Mouse (Mus musculus): ENCODE results near the gene Cep41. TPM values are rescaled to one million over a fixed set of nuclear protein-coding genes. Genes with fewer than 3 reads are reported as not detected.
A peak's percentile ranks its signal among the peaks of the same experiment; 100 is the strongest.

The Cep41 gene
- polyA plus RNA-seq, 1 experiment = 6.6 TPM

DNA sequence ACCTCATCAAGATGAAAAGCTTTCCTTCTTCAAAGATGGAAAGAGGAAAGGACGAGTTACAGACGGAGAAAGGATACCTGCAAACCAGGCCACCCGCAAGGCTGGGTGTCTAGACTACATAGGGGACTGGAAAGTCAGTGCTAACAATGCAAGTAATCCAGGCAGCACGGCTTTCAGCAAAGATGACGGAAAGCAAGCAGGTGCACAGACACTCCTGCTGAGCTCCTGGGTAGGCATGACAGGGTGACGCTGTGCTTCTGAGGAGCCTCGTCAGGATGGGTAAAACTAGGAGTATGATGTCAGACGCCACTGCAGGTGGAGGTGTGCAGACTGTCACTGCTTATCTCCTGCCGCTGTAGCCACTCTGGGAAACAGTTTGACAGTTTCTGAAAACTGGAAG is 16.0 kb downstream of the Cep41 start:
- no peak overlapping the region for H3K27ac ChIP-seq (ENCODE audit: control insufficient read depth, insufficient read depth, low read length)
- no peaks in the 10 kb centered on the region for H3K27me3 ChIP-seq (ENCODE audit: control insufficient read depth, insufficient read depth, low read length)
- DNase-seq = no peak
- TF ChIP-seq CTCF (IDR thresholded peaks at IDR 0.05; ENCODE audit: borderline replicate concordance, control insufficient read depth, extremely low read depth, insufficient read depth, low read length, poor library complexity) (no peak), POLR2A (IDR thresholded peaks at IDR 0.05; ENCODE audit: control insufficient read depth, extremely low read depth, insufficient read depth, low read length, poor library complexity) (no peak)
- H3K4me3 ChIP-seq (ENCODE audit: control insufficient read depth, insufficient read depth, low read length) = no peak overlapping the region
- no peaks in the 10 kb centered on the region for H3K36me3 ChIP-seq (ENCODE audit: control insufficient read depth, insufficient read depth, low read length)
- WGBS = 95% methylated on average over 9 of the region's 9 CpGs
- no peaks in the 10 kb centered on the region; the same call in 1 of the 2 replicates for H3K4me1 ChIP-seq (replicated peaks; ENCODE audit: control insufficient read depth, insufficient read depth, low read length)

GRCm38 (mm10) chr6:30676506-30676905 is 17.0 kb downstream of the Cep41 start:
- WGBS = 96% methylated on average over 6 of the region's 6 CpGs
- peaks cover 3% of the 10 kb centered on the region for H3K4me1 ChIP-seq (replicated peaks; ENCODE audit: control insufficient read depth, insufficient read depth, low read length)

DNA sequence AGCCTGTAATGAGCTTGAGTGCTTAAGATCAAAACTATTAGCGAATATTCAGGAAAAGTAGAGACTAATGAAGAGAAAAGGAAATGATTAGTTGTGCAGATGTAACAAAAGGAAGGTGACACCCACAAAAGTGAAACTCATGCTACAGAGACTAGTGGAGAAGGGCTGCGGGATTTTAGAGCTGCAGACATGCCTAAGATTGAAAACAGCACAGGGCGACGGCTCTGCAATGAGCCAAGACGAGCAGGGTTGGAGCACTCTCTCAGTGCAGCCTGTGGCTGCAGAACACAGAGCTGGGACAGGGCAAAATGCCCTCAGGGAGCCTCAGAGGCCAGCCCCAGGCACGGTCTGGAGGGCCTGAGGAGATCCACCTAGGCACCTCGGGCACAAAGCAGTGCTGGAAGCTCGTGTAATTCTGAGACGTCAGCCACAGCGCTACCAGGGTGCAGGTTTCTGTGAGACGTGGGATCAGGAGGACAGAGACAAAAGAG is 18.2 kb downstream of the Cep41 start:
- Histone ChIP-seq H3K4me3 (ENCODE audit: control insufficient read depth, insufficient read depth, low read length) (no peak overlapping the region), H3K27me3 (ENCODE audit: control insufficient read depth, insufficient read depth, low read length) (no peaks in the 10 kb centered on the region), H3K27ac (ENCODE audit: control insufficient read depth, insufficient read depth, low read length) (no peak overlapping the region), H3K4me1 (replicated peaks; ENCODE audit: control insufficient read depth, insufficient read depth, low read length) (peaks cover 3% of the 10 kb centered on the region), H3K36me3 (ENCODE audit: control insufficient read depth, insufficient read depth, low read length) (no peaks in the 10 kb centered on the region)
- no peak for DNase-seq
- no peak for TF ChIP-seq POLR2A (IDR thresholded peaks at IDR 0.05; ENCODE audit: control insufficient read depth, extremely low read depth, insufficient read depth, low read length, poor library complexity)
- no peak for TF ChIP-seq CTCF (IDR thresholded peaks at IDR 0.05; ENCODE audit: borderline replicate concordance, control insufficient read depth, extremely low read depth, insufficient read depth, low read length, poor library complexity)
- 67% methylated on average over 11 of the region's 11 CpGs for WGBS

More at GRCm38 (mm10) chr6:30676506-30676905, 17.0 kb downstream of the Cep41 start:
- Histone ChIP-seq H3K36me3 (ENCODE audit: control insufficient read depth, insufficient read depth, low read length) (no peaks in the 10 kb centered on the region), H3K27ac (ENCODE audit: control insufficient read depth, insufficient read depth, low read length) (no peak overlapping the region), H3K4me3 (ENCODE audit: control insufficient read depth, insufficient read depth, low read length) (no peak overlapping the region), H3K27me3 (ENCODE audit: control insufficient read depth, insufficient read depth, low read length) (no peaks in the 10 kb centered on the region)
- TF ChIP-seq POLR2A (IDR thresholded peaks at IDR 0.05; ENCODE audit: control insufficient read depth, extremely low read depth, insufficient read depth, low read length, poor library complexity) (no peak), CTCF (IDR thresholded peaks at IDR 0.05; ENCODE audit: borderline replicate concordance, control insufficient read depth, extremely low read depth, insufficient read depth, low read length, poor library complexity) (no peak)
- no peak for DNase-seq

DNA sequence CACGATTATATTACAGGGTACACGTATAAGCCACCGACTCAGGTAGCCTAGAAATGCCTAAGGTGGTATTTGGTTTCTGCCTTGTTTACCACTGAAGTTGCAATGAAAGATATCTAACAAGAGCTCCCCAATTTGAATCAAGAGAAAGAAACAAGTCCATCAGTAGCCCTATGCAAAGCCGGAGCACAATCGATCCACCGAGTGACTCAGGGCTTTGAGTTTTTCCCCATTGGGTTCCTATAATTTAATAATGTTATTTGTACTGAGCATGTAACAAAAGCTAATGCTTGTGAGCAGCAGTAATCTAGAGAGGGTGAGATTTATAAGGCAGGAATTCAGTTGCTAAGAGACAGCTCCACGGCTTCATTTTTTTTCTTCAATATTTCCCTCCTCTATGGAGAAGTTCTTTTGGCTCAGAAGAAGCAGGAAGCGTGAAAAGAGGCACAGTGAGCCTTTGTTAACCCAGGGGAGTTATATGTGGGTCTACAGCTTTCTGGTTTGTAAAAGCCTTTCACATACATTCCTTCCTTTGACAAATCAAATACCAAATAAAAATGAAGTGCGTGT is 18.8 kb downstream of the Cep41 start:
- no peaks in the 10 kb centered on the region for H3K27me3 ChIP-seq (ENCODE audit: control insufficient read depth, insufficient read depth, low read length)
- no peak overlapping the region for H3K27ac ChIP-seq (ENCODE audit: control insufficient read depth, insufficient read depth, low read length)
- no peaks in the 10 kb centered on the region for H3K36me3 ChIP-seq (ENCODE audit: control insufficient read depth, insufficient read depth, low read length)
- TF ChIP-seq CTCF (IDR thresholded peaks at IDR 0.05; ENCODE audit: borderline replicate concordance, control insufficient read depth, extremely low read depth, insufficient read depth, low read length, poor library complexity) (no peak), POLR2A (IDR thresholded peaks at IDR 0.05; ENCODE audit: control insufficient read depth, extremely low read depth, insufficient read depth, low read length, poor library complexity) (no peak)
- no peak overlapping the region for H3K4me3 ChIP-seq (ENCODE audit: control insufficient read depth, insufficient read depth, low read length)
- WGBS = 87% methylated on average over 9 of the region's 9 CpGs
- no peak for DNase-seq
- H3K4me1 ChIP-seq (replicated peaks; ENCODE audit: control insufficient read depth, insufficient read depth, low read length) = peaks cover 3% of the 10 kb centered on the region

DNA sequence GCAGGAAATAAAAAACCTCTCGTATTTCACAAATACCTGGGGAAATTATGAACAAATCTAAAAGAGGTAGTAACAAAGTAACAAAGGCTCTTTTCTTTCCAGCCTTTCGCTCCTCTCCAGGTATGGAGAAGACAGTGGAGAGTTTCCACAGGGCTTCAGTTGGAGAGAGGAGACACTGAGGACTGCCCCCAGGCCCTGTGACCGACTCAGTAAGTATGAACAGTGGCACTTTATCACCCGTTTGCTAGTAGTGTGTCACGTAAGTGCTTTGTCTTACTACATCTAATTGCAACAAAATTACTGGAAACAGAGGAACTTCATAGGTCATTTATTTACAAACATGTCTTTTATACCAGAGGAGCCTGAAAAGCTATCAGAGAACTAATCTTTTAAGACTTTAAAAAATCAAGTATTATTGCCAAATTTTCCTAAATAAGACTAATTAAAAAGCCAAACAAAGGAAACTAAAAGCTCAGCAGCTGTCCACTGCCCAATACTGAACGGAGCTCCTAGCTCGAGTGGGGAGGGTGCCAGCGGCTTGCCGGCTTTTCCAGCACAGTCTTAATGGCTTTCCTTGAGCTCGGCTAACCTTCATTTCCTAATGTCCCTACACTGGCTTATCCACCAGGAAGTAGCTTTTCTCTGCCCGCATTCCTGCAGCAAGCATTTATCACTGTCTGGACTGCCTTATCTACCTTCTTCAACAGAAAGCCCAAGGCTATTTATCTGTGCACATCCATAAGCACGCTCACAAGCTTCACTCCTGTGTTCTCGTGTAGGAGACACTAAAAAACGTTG is 19.6 kb downstream of the Cep41 start:
- WGBS = 92% methylated on average over 14 of the region's 14 CpGs
- H3K27ac ChIP-seq (ENCODE audit: control insufficient read depth, insufficient read depth, low read length) = no peak overlapping the region
- H3K4me1 ChIP-seq (replicated peaks; ENCODE audit: control insufficient read depth, insufficient read depth, low read length) = peaks cover 3% of the 10 kb centered on the region
- H3K27me3 ChIP-seq (ENCODE audit: control insufficient read depth, insufficient read depth, low read length) = no peaks in the 10 kb centered on the region
- no peak for TF ChIP-seq CTCF (IDR thresholded peaks at IDR 0.05; ENCODE audit: borderline replicate concordance, control insufficient read depth, extremely low read depth, insufficient read depth, low read length, poor library complexity)
- no peak for TF ChIP-seq POLR2A (IDR thresholded peaks at IDR 0.05; ENCODE audit: control insufficient read depth, extremely low read depth, insufficient read depth, low read length, poor library complexity)
- DNase-seq = no peak
- no peak overlapping the region for H3K4me3 ChIP-seq (ENCODE audit: control insufficient read depth, insufficient read depth, low read length)
- H3K36me3 ChIP-seq (ENCODE audit: control insufficient read depth, insufficient read depth, low read length) = no peaks in the 10 kb centered on the region

- Histone ChIP-seq H3K36me3 (ENCODE audit: control insufficient read depth, insufficient read depth, low read length) (no peaks in the 10 kb centered on the region), H3K4me3 (ENCODE audit: control insufficient read depth, insufficient read depth, low read length) (no peak overlapping the region), H3K4me1 (replicated peaks; ENCODE audit: control insufficient read depth, insufficient read depth, low read length) (peaks cover 3% of the 10 kb centered on the region), H3K27me3 (ENCODE audit: control insufficient read depth, insufficient read depth, low read length) (no peaks in the 10 kb centered on the region), H3K27ac (ENCODE audit: control insufficient read depth, insufficient read depth, low read length) (no peak overlapping the region)
- no peak for TF ChIP-seq CTCF (IDR thresholded peaks at IDR 0.05; ENCODE audit: borderline replicate concordance, control insufficient read depth, extremely low read depth, insufficient read depth, low read length, poor library complexity)
- WGBS = 50% methylated on average over 5 of the region's 5 CpGs
- DNase-seq = peak; percentile 16
These were observed 21.9 kb downstream of the Cep41 start for GRCm38 (mm10) chr6:30671696-30672095.
